Mouse (Mus musculus) ovary, adult 18-20 months (tissue): ENCODE data around the gene Ccl4.

Source experiments
- DNase-seq: peaks from one replicate; pipeline ENCODE4 v3.0.0; 2022; ENCODE audit warnings: low spot score, mixed read lengths

Ccl4 gene

DNA sequence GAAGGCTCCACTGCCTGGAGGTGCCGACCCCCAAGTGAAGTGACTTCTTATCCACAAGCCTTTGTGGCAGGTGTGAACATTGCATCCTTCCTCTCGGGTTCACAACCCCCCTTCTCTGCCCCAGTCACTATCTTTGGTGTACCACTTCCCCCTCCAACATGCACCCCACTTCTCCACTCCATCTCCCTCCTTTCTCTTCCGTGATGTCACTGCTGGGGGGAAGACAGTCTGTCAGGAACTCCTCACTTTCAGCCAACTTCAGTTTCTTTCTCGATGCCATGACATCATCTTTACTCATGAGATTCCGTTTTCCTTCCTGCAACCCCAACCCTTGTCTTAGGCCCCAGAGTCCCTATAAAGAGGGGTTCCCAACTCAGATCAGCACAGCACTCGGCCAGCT is at the start of gene Ccl4:
TSS of gene Ccl4 (plus strand) at position 381 of the 400 bp plus-strand sequence.
- DNase-seq, result no peak

- no peak for DNase-seq
Measured at GRCm38 (mm10) chr11:83616586-83616985, 45.8 kb upstream of the Ccl4 start.

DNA sequence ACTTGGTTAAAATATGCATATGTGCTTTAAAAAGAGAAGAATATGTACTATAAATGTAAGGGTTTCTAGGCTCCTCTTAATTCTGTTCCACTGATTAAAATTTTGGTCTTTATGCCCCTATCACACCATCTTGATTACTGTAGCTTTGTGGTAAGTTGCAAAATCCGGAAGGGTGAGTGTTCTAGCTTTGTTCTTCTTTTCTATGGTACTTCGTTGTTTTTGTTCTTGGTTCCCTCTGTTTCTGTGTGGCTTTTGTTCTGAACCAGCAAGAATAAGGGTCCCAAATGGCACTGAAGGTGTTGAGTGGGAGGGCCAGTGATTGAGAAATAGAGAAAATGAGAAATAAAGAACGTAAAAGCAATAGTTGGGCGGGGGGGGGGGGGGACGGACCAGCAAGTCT is 44.1 kb upstream of the Ccl4 start:
- DNase-seq, result no peak

GRCm38 (mm10) chr11:83619037-83619436 is 43.3 kb upstream of the Ccl4 start:
- DNase-seq, result no peak

DNA sequence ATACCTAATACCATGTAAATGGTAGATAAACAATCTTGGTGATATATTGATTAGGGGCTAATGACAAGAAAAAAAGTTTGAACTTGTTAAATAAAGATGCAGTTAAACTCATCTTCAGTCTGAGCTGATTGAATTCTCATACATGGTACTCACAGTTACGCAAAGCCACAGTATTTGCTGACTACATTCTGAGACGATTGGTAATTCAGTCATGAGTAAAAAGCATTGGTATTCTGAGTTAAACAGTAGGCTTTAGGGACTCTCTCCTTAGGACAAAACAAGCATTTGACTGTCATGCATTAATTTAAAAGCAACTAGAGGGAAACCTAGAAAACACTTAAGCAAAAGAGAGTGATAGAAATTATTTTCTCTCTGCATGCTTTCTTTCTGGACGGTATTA is 38.8 kb upstream of the Ccl4 start:
- no peak for DNase-seq

- DNase-seq, result no peak
Measured at GRCm38 (mm10) chr11:83628808-83629207, 33.6 kb upstream of the Ccl4 start.

DNA sequence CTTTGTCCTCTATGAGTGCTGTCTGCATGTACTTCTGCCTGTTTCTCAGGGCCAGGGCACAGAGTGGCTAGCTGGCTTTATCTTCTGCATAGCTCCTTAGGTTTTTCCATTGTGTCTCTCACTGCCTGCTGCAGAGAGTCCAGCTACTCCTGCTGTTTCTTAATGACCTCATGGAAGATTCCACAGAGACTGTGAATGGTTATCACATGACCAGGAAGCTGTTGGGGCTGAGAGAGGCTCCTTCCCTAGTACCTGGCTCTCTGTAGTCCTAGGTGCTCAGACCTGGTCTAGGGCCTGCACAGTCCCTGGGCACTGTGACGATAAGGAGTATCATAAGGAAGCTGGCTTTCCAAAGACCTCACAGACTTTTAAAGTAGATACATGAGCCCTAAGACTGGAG is 31.8 kb upstream of the Ccl4 start:
- DNase-seq, result no peak

GRCm38 (mm10) chr11:83631065-83631464 is 31.3 kb upstream of the Ccl4 start:
- DNase-seq, result no peak

- no peak for DNase-seq
Measured at GRCm38 (mm10) chr11:83632744-83633143, 29.6 kb upstream of the Ccl4 start.

DNA sequence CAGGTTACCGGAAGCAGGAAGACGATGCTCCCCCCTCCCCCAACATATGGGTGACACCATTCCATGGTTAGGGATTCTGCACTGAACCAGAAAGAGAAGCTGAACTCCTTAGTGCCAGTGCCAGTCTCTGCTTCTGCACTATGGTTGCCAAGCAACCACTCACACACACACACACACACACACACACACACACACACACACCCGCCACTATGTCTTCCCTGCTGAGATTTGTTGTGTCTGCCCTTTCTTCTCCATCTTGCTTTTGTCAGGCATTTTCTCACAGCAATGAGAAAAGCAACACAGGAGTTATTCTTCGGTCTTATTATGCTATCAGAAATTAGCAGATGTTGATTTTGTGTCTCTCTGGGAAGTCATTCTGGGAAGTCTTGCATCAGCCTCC is 28.0 kb upstream of the Ccl4 start:
- DNase-seq, result no peak

DNA sequence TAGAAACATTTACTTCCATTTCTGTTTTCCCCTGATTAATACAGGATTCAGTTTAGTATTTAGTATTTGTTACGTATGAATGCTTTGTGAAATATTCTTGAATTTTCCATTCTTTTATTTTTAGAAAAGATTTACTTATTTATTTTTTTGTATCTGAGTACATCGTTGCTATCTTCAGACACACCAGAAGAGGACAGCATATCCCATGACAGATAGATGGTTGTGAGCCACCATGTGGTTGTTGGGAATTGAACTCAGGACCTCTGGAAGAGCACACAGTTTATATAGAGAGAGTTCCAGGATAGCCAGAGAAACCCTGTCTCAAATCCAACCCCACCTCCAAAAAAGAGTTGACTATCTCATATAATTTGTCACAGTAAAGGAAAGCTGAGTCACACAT is 27.5 kb upstream of the Ccl4 start:
- no peak for DNase-seq

GRCm38 (mm10) chr11:83636742-83637235 is 25.6 kb upstream of the Ccl4 start:
- no peak for DNase-seq

DNA sequence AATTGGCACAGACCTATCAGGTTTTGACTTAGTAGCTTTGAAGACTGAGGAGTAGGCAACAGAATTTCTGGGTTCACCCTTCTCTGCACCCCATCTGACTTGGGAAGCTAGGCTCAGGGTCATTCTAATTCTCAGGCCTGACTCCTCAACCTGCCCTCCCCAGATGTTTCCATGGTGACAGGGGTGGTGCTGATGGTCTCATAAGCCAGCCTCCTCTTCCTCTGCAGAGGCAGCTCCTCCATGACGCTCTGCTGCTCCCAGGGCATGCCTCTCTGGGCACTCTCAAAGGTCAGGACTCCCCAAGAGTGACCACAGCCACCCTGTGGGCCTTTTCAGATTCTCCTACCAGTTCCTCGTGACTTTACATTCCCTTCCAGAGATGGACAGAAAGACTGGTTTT is 23.4 kb upstream of the Ccl4 start:
- no peak for DNase-seq

GRCm38 (mm10) chr11:83639533-83639932 is 22.9 kb upstream of the Ccl4 start:
- DNase-seq, result no peak

GRCm38 (mm10) chr11:83640141-83640540 is 22.2 kb upstream of the Ccl4 start:
- DNase-seq, result no peak

DNA sequence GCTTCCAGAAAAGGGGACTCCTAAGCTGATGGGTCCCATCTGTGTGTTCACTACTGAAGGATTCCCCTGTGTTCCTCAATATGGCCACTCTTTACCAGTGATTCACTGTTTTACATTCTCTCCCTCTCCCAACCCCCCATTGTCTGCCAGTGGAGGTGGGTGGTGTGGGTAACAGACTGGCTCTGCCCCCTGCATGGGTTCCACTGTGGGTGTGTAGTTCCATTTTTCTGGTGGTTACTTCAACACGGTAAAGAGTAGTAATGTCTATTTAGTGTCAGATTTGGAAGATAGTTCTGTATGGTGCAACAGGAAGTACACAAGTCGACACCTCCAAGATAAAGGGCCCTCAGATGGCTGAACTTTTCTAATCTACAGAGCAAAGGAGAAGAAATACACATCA is 21.2 kb upstream of the Ccl4 start:
- no peak for DNase-seq

DNA sequence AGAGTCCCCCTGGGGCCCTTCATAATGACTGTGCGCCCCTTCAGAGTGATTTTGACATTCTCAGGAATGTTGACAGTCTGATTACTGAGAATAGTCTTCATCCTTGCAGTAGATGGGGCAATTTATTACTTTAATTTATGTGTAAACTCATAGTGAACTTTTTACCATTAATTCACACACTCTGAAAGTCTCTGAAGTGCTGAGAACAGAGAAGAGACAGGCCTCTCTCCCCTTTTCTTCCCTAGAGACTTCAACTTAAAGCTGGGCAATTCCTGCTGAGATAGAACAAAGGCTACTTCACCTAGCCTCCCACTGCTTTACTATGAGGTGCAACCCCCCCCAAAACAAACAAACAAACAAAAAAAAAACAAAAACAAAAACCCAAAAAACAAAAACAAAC is 16.9 kb upstream of the Ccl4 start, which contains the start of gene Rpl9-ps1:
TSS of gene Rpl9-ps1 (minus strand) at position 101 of the 400 bp plus-strand sequence.
- no peak for DNase-seq

GRCm38 (mm10) chr11:83646356-83647149 is 15.8 kb upstream of the Ccl4 start:
- DNase-seq, result no peak

GRCm38 (mm10) chr11:83649305-83649841 is 13.0 kb upstream of the Ccl4 start, which contains the start of gene Ccl3:
Gene Ccl3, minus strand, starts transcription at chr11:83649355.
- no peak for DNase-seq

DNA sequence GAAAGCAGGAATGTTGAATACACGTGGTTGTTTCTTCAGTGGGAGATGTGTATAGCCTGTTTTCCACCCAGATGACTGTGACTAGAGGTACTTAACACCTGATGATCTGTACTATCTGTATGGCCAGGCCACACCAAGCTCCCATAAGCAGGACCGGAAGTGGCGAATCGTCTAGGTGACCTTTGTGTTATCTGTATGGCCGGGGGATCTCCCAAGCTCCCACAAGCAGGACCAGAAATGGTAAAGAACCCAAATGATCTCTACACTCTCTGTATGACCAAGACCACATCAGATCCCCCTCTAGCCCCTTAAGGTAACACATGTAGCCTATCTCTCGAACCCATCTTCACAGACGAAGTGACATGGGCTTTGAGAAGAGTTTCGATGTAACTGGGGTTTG is 7.8 kb upstream of the Ccl4 start:
- no peak for DNase-seq

GRCm38 (mm10) chr11:83657508-83657907 is 4.9 kb upstream of the Ccl4 start:
- no peak for DNase-seq

- no peak for DNase-seq
Measured at GRCm38 (mm10) chr11:83658797-83659196, 3.6 kb upstream of the Ccl4 start.

DNA sequence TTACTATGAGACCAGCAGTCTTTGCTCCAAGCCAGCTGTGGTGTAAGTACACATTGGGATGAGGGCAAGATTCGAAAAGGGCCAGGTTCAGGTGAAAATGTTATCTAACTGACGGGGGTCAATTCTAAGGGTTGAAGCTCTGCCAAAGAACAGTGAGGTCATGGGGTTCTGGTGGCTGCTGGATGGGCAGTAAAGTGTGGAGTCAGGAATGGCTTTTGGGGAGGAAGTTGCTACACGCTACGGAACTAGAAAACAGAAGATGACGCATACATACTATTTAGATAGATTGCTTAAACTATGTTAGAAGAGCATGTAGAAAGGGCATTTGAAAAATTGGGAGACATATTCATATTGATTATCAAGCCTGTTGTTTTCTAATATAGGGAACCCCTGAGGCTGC is 1.1 kb downstream of the Ccl4 start:
- no peak for DNase-seq

DNA sequence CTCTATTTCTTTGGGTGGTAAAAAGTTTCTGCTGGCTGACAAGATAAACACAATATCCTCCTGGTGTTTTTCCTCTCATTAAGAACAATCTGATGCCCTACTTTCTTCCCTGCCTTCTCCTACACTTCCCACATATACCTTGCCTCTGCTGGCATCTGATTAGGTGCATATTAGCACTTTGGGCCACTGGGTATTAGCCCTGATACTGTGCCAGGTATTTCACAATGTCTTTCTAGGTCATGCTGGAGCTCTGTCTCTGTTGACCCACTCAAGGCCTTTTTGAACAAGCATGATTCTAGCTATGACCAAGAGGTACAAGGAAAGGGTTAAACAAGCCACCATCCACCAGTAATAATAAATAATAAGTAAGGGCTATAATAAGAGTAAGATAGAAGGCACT is 9.4 kb downstream of the Ccl4 start:
- no peak for DNase-seq
